Mouse (Mus musculus): Measurements from ENCODE around the gene Brca2. TPM values are rescaled to one million over a fixed set of nuclear protein-coding genes. Genes with fewer than 3 reads are reported as not detected.
A peak's percentile ranks its signal among the peaks of the same experiment; 100 is the strongest.
"Not testable (repeated sequence)": the region's sequence is repeated elsewhere in the genome, so short reads cannot be mapped to it uniquely, and the experiment has no call there.

The Brca2 gene
- 1 to 10 TPM; 1.4 to 1.8 TPM for total RNA-seq (2021)
- long read RNA-seq, experiment 1, partial matches to known transcripts, result 0 of 1 reads
- long read RNA-seq, experiment 1, other reads (novel, unspliced or antisense), result 1 of 1 reads
- long read RNA-seq, experiment 2, partial matches to known transcripts, result 1 of 1 reads
- long read RNA-seq, experiment 2, other reads (novel, unspliced or antisense), result 0 of 1 reads

DNA sequence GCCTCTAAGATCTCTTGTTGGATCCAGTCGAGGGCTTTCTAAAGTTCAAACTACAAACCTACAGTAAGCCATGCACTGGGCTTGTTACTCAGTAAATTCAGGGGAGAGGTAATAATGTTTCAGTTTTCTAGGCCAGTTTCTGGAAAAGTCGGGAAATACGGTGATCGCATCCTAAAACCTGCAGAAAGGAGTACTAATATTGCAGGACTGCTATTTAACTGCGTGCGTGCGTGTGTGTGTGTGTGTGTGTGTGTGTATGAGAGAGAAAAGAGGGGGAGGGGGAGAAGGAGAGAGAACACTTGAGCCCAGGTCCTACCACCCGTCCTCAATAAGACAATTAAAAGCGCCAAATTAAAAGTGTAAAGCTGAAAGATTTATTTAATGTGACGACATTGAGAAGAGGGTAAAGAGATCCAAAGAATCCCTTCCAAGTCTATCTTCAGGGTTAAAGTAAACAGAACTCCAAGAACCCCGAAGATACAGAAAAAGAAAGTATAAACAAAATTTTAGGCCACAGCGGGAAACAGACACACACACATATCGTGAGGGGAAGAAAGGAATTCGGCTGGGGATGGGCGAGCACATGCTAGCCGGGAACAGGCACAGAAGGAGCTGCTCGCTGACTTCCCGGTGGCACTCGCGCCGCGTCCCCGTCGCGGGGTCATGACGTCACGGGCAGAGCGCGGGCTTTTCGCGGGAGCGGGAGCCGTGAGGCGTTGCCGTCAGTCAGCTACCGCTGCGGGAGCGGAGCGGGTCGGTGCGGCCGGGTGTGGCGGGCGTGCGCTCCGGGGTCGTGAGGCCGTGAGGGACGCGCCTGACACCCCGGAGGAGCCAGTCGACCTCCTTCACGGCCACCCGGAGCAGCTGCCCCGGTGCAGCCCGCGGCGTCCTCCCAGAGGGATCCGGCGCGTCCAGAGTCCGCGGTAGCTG is at the start of gene Brca2:
Gene Brca2 (plus strand): TSS at position 694 of the 930 bp plus-strand sequence.
- DNase-seq, result peak; percentile 92 to 94

DNA sequence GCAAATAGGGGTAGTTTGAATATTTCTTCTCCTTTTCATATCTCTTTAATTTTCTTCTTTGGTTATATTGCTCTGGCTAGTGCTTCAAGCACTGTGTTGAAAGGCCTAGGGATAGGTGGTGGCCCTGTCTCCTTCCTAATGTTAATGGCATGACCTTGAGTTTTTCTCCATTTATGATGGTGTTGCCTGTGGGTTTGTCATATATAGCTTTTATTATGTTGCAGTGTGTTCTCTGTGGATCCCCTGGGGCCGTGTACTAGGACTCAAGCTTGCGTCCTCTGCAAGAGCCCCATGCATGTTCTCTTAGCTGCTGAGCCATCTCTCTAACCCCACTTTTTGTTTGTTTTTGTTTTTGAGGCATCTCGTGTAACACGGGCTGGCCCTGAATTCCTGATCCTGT is 45.1 kb upstream of the Brca2 start:
- no peak for DNase-seq

DNA sequence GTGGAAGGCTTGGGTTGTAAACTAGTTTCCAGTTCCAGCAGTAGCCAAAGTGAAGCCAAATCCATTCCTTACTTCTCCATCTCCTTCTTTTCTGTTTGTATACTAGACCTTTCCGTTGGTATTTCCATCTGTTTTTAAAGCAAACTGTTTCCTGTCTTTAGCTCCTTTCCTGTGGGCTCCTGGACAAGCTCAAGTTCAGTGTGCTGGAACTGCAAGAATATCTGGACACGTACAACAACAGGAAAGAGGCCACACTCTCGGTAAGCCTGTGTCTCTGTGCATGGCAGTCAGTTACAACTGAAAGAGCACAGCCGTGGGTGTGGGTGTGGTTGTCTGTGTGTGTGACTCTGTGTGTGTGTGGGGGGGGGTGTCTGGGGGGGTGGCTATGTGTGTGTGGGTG is 43.8 kb upstream of the Brca2 start:
- peak; percentile 31 to 60 for DNase-seq

DNA sequence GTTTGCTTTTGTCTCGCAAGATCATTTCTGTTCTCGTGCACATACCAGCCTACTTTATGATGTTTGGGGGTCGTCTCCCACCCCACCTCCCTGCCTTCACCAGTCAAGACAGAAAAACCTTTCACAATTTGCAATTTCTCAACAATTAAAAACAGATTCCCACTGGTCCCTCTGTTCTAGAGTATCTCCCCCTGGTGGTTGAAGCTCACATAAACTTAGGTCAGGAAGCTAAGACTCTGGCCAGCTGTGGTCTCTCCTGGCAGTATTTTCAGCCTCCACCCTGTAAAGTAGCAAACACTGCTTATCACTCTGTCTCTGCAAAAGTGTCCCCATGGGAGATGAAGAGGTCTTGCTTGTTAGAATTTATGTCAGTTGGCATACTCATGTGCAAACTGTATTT is 37.2 kb upstream of the Brca2 start:
- peak; percentile 70 to 79 for DNase-seq

DNA sequence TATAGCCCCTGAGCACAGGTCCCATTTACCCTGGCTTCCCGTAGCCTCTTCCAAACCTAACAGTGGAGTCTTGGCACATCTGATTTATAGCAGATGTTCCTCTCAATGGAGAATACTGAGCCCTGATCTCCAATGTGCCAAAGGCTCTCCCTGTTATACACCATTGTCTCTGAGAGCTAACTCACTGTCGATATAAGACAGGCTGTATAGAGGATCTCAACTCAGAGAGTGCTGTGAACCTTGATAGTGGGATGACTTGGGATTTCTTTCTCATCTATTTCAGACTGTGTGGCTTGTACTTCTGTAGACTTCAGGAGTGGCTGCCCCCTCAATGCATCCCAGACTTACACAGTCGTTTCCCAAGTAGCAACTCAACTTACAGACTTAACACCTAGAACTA is 32.1 kb upstream of the Brca2 start:
- DNase-seq, result no peak

DNA sequence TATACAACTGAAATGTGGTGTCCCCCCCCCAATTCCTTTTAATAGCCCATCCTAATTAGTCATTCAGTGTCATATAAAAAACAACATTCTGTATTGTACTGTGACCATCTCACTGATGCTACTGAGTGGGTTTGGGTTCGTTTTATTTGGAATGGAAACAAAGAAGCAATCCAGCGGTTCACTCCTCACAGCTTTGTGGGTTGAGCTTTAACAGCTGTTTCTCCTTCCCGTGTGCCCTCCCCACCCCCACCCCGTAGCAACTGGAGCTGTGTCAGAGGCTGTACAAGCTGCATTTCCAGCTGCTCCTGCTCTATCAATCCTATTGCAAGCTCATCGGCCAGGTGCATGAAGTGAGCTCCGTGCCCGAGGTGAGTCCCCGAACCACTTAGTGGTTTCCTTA is 31.6 kb upstream of the Brca2 start:
- no peak for DNase-seq

DNA sequence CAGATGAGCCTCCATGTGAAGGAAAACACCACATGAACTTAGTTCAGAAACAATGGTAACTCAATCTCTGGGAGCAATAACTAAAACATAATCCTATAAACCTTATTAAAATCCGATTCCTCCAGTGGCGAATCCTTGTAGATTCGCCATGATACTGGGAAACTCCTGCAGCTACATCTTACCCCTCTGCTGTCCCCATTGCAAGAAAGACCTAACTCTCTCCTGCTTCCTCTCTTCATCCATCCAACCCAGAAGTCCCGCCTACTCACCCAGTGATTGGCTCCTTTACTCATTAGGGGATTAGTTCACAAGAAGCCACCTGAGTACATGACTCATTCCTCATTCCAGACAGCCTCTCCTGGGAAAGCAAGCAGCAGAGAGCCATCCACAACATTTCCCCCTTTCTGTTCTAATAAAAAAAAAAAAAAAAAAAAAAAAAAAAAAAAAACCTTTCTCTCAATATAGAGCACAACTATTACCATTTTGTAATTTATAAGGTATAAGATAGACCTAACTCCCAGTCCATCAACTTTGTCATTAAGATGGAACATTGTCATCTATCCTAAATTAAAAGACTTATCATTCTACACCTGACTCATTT is 30.8 kb upstream of the Brca2 start:
- DNase-seq, result not testable (repeated sequence)

DNA sequence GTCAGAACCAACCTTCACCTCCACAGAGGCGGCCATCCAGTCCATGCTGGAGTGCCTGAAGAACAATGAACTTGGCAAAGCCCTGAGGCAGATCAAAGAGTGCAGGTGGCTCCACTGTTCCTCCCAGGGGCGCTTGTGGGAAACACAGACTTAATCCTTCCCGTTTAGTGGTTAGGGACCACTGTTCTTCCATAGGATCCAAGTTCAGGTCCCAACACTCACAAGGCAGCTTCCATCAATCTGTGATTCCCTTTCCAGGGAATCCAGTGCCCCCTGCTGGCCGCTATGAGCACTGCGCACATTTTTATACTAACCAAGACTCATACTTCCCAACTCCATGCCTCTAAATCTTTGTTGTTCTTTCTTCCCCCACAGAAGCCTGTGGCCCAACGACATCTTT is 26.6 kb upstream of the Brca2 start:
- peak; percentile 20 to 76 for DNase-seq

DNA sequence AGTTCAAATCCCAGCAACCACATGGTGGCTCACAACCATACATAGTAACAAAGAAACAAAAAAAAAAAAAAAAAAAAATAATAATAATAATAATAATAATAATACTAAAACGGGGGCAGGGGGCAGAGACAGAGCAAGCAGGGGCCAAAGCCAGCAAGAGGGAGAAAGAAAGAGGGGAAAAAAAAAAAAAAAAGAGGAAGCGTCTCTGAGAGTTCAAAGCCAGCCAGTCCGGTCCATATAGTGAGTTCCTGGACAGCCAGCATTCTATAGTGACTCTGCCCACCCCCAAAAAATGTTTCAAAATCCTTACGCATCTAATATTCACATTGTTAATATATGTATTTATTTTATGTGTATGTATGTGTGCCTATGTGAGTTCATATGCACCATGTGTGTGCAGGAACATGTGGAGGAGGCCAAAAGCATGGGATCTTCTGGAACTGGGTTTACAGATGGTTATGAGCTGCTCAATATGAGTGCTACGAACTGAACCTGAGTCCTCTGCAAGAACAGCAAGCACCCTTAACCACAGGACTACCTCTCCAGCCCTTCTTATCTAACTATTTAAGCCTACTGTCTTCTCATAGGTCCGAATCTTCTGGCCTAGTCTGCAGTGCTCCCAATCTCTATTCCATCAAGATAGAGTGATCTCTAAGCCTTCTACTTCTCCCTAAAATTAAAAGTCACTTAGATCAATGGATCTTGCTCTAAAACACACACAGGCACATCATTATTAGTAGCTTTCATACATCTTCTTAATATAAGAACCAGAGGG is 11.8 kb upstream of the Brca2 start:
- DNase-seq, result no peak

DNA sequence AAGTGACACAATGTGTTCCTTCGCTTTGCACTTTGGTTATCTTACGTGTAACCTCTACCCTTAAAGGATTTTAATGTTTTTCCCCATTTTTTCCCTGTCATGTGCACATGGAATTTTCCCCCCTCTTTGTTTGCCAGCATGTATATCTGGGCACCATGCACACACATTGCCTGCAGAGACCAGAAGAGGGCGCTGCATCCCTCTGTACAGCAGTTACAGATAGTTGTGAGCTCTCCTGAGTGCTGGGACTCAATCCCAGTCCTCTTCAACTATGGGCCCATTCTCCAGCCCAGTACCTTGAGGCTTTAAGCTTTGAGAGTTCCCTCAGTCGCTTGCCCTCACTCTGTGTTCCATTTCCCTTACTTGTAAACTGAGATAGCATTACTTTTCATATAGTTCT is 9.2 kb upstream of the Brca2 start:
- DNase-seq, result no peak

DNA sequence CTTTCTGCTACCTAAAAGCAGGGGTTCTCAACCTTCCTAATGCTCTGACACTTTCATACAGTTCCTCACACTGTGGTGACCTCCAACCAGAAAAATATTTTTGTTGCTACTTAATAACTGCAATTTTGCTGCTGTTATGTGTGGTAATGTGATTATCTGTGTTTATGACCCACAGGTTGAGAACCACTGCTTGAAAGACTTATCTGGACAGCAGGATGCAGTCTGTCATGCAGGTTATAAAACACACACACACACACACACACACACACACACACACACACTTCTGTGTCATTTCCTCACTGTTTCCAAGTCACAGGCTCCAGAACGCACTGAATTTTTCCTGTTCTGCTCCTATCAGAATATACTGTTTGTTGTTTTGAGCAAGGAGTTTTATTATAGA is 8.4 kb upstream of the Brca2 start:
- DNase-seq, result no peak

DNA sequence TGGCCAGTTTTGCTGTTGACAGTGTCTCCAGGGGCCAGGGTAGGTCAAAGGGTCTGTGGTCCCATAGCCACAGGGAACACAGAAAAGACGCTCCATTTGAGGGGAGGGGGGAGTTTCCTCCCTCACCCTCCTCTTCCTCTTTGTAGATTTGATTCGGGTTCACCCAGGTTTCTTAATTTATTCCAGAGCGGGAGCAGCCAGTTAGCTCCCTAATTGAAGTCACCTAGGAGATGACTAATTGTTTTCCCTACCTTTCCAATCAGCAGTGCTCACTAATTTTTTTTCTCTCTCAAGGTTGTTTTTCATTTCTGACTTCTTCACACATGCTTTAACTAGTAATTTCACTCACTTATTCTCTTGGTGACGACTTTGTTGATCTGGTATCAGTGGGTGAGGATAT is 4.4 kb upstream of the Brca2 start, which contains the start of gene Zar1l:
Gene Zar1l (minus strand): TSS at position 101 of the 400 bp plus-strand sequence.
- DNase-seq, result no peak

DNA sequence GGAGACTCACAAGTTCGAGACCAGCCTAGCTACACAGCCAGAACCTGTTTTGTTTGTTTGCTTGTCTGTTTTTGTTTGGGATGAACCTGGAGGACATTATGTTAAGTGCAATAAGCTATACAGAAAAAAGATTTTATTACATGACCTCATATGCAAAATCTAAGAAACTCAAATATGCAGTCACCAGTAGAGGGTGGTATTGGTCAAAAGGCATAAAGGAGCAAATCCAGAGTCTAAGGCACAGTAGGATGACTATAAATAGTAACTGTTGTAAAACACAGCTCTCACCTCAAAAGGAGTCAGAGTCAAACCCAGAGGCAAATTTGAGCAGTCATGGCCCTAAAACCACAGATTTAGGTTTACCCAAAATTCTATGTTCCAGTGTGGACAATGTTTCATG is 2.9 kb upstream of the Brca2 start:
- DNase-seq, result peak in 1 of 2 experiments; percentile 20

DNA sequence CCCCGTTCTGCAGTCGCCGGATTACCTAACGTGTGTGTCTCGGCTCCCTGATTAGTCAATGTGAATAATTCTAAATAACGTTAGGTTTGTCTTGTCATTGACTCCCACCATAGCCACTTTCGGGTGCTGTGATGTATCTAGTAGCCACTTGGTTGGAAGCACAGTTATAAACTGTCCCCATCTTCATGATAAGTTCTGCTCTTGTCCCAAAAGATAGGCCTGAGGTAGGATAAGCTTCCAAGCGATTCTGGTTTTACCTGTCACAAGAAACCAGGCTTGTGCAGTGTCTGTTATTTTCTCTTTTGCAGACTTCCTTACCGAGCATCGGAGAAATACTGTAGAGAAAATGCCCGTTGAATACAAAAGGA is 421 bp downstream of the Brca2 start:
- no peak for DNase-seq

DNA sequence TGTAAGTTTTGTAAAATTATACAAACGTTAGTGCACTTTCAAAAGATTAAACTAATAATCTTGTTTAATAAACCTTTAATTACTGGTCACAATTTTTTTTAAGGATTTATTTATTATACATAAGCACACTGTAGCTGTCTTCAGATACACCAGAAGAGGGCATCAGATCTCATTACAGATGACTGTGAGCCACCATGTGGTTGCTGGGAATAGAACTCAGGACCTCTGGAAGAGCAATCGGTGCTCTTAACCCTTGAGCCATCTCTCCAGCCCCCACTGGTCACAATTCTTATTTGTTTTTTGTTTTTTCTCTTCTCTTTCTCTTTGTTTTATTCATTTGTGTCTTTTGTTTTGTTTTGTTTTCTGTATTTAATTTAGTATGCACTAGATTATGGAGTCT is 2.8 kb downstream of the Brca2 start:
- no peak for DNase-seq

DNA sequence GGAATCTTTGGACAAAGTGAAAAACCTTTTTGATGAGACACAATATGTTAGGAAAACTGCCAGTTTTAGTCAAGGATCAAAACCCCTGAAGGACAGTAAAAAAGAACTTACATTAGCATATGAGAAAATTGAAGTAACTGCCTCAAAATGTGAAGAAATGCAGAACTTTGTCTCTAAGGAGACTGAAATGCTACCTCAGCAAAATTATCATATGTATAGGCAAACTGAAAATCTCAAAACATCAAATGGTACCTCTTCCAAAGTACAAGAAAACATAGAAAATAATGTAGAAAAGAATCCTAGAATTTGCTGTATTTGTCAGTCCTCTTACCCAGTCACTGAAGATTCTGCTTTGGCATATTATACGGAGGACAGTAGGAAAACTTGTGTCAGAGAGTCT is 18.9 kb downstream of the Brca2 start:
- DNase-seq, result no peak

DNA sequence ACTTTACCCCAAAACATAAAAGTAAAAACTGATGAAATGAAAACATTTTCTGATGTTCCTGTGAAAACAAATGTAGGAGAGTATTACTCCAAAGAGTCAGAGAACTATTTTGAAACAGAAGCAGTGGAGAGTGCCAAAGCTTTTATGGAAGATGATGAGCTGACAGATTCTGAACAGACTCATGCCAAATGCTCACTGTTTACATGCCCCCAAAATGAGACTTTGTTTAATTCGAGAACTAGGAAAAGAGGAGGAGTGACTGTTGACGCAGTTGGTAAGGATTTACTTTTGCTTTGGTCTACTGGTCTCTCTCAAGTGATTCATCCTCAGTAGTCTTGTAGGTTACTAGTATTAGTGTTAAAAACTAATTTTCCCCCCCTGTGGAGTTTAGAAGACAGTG is 20.8 kb downstream of the Brca2 start:
- DNase-seq, result no peak

DNA sequence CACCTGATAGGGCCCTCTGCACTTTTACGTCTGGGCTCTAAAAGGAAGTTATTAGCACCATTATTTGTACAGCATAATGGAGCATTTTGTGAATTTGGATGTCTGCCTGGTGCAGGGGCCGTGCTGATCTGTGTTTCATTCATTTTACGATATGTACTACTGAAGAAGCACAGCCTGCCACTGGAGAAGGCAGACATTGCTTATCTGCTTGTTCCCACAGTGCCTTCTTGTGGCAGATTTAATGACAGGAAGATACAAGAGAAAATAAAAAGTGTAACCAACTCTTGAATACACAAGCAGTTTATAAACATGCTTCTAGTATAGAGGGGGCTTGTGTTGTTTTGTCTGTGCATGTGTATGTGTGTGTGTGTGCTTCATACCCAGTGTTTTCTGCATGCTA is 29.2 kb downstream of the Brca2 start:
- DNase-seq, result no peak

DNA sequence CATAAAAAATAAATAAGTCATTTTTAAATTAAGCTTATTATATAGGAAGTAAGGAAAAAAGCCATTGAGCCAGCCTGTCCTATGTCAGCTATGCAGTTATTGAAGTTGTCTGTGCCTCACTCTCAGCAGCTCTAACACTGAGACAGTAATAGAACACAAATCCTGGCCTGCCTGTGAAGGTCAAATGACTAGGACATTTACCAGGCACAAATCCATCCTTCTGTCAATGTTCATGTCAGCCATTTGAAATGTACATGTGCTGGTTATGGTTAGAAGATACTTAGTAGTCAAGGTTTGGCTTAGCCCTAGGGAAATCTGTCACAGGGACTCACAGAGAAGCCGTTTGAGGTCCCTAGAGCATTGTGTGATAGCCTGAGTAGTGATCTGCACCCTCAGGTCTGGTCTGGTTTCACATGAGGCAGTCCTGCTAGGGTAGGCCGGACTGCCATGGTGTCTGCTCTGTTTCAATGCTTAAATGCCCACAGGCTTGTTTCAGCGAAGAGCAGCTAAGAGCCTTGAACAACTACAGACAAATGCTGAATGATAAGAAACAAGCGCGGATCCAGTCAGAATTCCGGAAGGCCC is 37.2 kb downstream of the Brca2 start:
- peak in 1 of 2 experiments; percentile 14 for DNase-seq

DNA sequence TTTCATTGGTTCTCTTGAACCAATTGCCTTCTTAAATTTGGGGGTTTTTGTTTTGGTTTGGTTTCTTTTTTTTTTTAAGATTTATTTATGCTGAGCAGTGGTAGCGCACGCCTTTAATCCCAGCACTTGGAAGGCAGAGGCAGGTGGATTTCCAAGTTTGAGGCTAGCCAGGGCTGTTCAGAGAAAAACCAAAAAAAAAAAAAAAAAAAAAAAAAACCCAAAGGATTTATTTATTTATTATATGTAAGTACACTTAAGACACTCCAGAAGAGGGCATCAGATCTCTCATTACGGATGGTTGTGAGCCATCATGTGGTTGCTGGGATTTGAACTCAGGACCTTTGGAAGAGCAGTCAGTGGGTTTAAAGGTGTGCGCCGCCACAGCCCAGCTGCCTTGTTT is 38.4 kb downstream of the Brca2 start:
- no peak for DNase-seq

DNA sequence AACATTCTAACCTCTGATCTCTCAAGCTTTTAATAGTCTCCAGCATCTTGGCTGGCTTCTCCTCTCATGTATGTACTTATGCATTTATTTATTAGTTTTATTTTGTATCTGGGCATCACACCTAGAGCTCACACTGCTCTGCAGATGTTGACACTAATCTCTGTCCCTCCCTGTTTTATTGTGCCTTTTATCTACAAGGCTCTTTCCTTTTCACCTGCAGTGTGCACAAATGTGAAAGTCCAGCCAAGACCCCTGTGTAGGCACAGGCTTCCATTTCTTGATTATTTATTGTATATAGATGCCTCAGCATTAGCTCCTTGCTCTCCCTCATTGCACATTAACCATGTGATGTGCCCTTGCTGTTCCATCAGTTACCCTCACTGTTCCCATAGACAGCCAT is 38.9 kb downstream of the Brca2 start:
- DNase-seq, result no peak

DNA sequence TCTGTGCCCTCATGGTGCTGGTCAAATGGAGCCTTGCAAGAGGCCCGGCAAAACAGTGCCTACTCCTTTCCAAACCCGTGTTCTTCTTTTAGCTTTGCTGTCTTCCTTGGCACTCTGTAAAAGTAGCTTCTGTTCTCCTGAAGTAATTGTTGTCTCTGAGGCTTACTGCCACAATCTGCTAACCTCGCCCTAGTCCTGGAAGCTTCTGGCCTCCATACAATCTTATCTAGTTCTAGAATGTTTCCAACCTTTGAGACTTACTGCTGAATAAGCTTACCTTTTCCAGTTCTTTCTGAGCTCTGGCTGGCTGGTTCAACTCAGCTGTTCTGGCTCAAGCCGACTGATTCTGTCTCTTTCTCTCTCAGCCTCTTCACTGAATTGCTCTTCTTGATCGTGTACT is 39.4 kb downstream of the Brca2 start:
- no peak for DNase-seq

Measured in heart, adult 18-20 months (tissue).